Mouse (Mus musculus) embryonic stem cell, embryonic (primary cell): ENCODE measurements around the gene Ank.

ENCODE experiments used
- CTCF ChIA-PET, 4 experiments: fragments of 300-600 bp in 2 of 4; fragments of 350-600 bp in 2 of 4; sonication (Branson Sonifier 250); formaldehyde crosslinking; loops; one replicate each; lab custom pipeline; 2022; ENCODE audit warnings: inconsistent platforms in 2 of 4; lab: Charles Lee
- POLR2A ChIA-PET, 4 experiments: fragments of 300-600 bp in 2 of 4; fragments of 350-600 bp in 2 of 4; sonication (Branson Sonifier 250); formaldehyde crosslinking; loops; one replicate each; lab custom pipeline; 2022; ENCODE audit warnings: antibody characterized with exemption in 4 of 4, inconsistent platforms in 1 of 4; lab: Charles Lee

The Ank gene

DNA sequence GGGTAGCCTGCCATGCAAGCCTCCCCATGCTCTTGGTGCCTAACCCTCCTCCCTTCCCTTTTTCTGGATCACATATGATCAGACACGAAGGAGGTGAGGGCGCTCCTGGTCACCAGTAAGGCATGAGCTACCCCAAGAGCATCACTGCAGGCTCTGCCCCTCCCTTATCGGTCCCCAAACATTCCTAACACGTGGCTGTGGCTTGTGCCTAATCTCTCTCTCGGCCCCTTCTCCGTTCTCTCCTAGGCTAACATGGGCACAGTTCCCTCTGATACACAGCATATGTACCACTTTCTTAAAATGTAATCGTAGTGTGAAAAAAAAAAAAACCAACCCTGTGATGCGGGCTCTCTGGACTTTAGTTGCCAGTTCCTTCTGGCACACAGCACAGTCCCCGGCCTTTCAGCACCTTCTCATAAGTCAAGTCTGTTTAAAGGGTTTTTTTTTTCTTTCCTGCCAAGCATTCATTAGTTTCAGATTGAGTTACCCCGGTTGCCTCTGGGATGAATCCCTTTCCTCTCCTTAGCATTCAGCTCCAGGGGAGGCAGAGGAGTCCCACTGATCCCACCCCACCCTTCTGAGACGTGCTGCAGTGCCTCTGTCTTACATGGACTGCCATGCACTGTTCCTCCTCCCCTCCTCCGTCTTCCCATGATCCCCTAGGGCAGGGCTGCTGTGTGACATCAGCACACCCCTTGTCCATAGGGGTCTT lies 19.2 kb downstream of the Ank start:
- CTCF ChIA-PET = interaction anchor here in 1 of 4 experiments (0.6 kb wide), 1 partner anchor 16 kb away, joined by 4 read pairs; no protein-coding TSS in a partner anchor
- POLR2A ChIA-PET = interaction anchor here in 2 of 4 experiments (0.7 to 1.4 kb wide), 3 partner anchors 15 to 581 kb away, joined by 4 read pairs; partner anchors contain the start of gene Ank (in 1 of the 2)

DNA sequence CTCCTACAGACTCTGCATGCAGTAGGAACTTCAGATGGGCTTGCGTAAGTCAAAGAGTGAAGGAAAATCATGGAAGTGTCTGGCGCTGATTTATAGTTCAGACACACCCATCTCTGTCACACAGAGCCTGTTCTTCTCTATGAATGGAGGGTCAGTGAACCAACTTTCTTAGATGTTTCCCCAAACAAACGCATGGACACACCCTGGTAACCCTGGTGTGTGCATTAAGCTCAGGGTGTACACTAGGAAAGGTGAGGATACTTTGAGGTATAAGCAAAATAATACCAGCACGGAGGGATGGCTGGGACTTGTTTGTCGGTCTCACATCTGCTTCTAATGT lies 19.8 kb downstream of the Ank start:
- ChIA-PET CTCF (interaction anchor here in 1 of 4 experiments (0.6 kb wide), 1 partner anchor 17 kb away, joined by 4 read pairs; no protein-coding TSS in a partner anchor), POLR2A (interaction anchor here in 2 of 4 experiments (0.7 to 1.8 kb wide), 3 partner anchors 16 to 581 kb away, joined by 4 to 5 read pairs (median 4); no protein-coding TSS in a partner anchor)

DNA sequence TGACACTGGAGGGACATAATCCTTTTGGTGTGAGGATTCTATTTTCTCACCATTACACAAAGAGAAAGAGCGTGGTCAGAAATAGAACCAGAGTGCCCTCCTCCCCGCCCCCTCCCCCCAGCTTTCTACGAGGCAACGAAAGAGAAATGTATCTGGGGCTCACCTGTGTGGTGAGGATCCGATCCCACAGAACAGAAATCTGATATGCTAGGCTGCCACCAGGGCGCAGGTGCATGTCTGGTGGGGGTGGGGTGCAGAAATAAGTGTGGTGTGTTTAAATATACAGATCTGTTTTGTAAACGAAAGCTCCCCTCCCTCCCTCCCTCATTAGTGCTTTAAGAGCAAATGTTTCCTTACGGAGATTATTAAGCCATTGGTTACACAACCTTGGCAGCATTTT lies 20.6 kb downstream of the Ank start:
- ChIA-PET POLR2A (interaction anchor here in 2 of 4 experiments (1.0 to 1.8 kb wide), 3 partner anchors 17 to 24 kb away, joined by 3 to 5 read pairs (median 4); no protein-coding TSS in a partner anchor), CTCF (no interaction called here)

DNA sequence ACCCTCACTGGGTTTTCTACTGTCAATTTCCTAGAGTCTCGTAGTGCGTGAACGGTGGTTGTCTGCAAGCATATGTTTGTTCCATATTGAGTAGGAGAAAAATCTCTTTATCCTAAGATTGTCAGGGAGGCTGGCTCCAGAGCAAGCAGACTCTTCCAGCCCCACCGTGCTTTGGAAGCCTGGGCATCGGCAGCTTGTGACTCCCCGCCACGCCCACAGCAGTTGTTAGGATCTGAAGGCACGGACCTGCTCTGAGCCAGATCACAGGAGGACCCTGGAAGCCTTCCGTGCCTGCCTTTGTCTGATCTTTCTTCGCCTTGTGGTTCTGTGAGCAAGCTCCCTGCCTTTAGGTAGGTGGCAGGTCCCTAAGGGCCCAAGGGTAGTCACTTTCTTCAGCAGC lies 21.6 kb downstream of the Ank start:
- CTCF ChIA-PET = interaction anchor here in 1 of 4 experiments (1.3 kb wide), 1 partner anchor 95 kb away, joined by 3 read pairs; no protein-coding TSS in a partner anchor
- POLR2A ChIA-PET = interaction anchor here in 2 of 4 experiments (1.0 to 3.8 kb wide), 7 partner anchors 10 to 23 kb away, joined by 3 to 25 read pairs (median 4); no protein-coding TSS in a partner anchor

DNA sequence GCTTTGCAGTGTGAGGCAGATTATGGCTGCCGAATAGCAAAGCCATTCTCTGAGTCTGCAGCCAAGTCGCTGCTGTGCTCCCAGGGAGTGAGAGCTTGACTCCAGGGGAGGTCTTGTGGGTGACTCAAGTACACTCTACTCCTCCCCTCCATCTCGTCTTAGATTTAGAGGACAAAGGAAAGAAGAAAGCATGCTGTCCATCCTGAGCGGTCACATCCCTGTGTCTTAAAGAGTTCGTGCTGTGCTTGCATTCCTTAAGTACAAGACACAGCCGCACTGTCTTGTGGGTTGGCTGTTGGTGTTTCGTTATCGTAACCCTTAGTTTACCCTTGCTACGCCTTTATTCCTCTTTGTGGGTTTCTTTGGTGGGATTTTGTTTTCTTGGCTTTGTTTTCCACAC lies 24.2 kb downstream of the Ank start:
- POLR2A ChIA-PET = interaction anchor here in 3 of 4 experiments (0.9 to 3.8 kb wide), 18 partner anchors 8 to 187 kb away, joined by 3 to 25 read pairs (median 4); partner anchors contain the start of gene Ank (in 1 of the 3)
- CTCF ChIA-PET = interaction anchor here in 2 of 4 experiments (0.6 to 1.3 kb wide), 2 partner anchors 95 to 222 kb away, joined by 3 to 4 read pairs; no protein-coding TSS in a partner anchor

DNA sequence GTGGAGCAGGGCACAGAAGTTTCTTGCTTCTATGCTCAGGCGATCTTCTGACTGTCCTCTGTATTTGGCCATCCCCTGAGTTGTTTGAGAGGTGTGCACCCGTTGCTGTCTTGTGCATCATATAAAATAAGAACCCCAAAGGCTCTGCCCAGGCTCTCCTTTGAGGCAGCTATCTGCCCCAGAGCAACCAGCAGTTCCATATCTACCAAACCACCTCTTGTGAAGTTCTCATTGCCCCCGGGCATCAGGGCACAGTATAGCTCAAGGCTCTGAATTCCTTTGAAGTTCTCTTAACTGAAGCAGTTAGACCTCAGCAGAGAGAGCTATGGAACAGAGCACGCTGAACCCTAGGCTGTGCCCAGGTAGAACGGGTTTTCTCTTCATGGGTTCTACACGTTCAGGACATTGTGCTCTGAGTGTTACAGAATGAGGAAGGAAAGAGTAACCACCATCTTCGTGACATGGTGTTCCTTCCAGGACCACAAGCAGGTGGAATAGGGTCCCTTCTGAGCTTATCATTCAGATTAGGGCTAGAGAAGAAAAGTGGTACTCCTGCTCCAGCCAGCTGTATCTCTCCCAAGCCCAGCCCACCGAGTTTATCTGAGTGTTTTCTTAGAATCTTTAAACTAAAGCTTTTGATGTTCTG lies 25.1 kb downstream of the Ank start:
- CTCF ChIA-PET = no interaction called here
- POLR2A ChIA-PET = interaction anchor here in 2 of 4 experiments (0.6 to 2.7 kb wide), 8 partner anchors 9 to 159 kb away, joined by 3 to 19 read pairs (median 5); partner anchors contain the start of gene Ank (in 1 of the 2)

DNA sequence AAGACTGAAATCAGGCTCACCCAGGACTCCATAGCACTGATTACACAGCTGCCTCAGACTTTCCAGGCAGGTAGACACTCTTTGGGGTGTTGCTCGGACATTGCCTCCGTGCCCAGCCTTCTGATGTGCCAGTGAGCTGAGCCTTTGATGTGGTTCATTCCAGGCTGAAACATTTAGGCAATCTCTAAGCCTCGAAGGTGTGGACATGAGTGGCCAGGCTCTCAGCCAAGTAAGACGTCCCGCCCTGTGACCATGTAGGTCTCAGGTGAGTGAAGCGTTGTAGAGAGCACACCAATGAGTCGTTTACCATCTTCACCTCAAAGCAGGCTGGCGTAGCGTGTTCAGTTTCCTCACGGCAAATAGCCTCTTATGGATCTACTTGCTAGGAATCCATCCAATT lies 25.7 kb downstream of the Ank start:
- CTCF ChIA-PET = no interaction called here
- POLR2A ChIA-PET = interaction anchor here in 2 of 4 experiments (1.9 to 2.7 kb wide), 4 partner anchors 10 to 27 kb away, joined by 5 to 19 read pairs (median 12); partner anchors contain the start of gene Ank (in 1 of the 2)

DNA sequence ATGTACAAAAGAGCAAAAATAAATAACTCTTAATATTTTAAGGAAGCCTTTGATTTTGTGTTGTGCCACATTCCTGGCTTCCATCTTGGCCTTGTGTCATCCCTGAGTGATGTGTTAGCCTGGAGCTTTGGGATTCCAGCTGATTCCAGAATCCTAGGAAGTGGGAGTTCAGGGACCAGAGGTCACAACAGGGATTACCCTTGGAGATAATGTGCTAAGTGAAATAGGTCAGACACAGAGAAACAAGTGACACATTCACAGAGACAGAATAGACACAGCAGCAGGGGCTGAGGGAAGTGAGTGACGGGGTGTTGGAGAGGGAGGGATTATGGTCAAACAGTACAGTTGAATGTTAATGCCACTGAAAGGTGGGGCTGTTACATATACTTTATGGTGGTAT lies 26.3 kb downstream of the Ank start:
- ChIA-PET CTCF (interaction anchor here in 1 of 4 experiments (0.6 kb wide), 1 partner anchor 18 kb away, joined by 3 read pairs; no protein-coding TSS in a partner anchor), POLR2A (interaction anchor here in 2 of 4 experiments (0.7 to 0.8 kb wide), 2 partner anchors 11 to 14 kb away, joined by 3 to 5 read pairs; no protein-coding TSS in a partner anchor)

DNA sequence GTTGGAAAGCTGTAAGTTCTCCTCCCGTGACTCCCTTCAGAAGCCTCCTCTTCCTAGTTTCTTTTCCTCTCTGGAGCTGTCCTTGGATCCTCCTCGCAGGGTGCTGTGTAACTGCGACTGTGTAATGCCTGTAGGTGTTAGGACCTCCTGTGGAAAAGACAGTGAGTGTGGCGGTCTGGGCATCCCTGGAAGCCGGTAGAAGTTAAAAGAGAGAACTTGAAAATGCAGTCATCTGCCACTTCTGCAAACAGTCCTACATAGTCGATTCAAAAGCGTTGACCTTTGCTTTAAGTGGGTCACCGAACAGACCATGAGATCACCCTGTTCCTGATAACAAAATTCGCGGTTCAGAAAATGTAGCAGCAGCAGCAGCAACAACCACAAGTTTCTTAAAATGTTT lies 27.0 kb downstream of the Ank start:
- CTCF ChIA-PET = interaction anchor here in 1 of 4 experiments (0.6 kb wide), 1 partner anchor 46 kb away, joined by 3 read pairs; no protein-coding TSS in a partner anchor
- POLR2A ChIA-PET = interaction anchor here in 2 of 4 experiments (0.7 to 2.6 kb wide), 4 partner anchors 10 to 36 kb away, joined by 3 to 14 read pairs (median 4); no protein-coding TSS in a partner anchor

DNA sequence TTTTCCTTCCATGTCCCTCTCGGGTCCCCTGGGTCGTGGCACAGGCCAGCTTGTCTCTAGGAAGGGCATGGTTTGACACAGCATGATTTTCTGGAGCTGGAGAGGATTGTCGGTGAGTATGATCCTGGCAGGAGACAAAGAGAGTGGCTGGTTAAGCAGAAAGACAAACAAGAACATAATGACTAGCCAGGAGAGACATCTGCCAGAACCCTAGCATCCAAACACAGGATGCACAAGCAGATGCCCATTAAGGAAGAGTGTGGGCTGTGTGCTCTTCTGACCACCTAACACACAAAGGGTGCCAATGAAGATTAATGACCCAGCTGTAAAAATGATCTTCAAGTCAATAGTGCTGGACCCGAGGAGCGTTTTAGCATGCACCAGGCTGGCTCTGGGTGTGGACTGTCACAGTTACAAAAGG lies 29.5 kb downstream of the Ank start:
- ChIA-PET POLR2A (interaction anchor here in 1 of 4 experiments (2.2 to 2.6 kb wide), 2 partner anchors 11 to 14 kb away, joined by 5 to 14 read pairs; no protein-coding TSS in a partner anchor), CTCF (no interaction called here)

DNA sequence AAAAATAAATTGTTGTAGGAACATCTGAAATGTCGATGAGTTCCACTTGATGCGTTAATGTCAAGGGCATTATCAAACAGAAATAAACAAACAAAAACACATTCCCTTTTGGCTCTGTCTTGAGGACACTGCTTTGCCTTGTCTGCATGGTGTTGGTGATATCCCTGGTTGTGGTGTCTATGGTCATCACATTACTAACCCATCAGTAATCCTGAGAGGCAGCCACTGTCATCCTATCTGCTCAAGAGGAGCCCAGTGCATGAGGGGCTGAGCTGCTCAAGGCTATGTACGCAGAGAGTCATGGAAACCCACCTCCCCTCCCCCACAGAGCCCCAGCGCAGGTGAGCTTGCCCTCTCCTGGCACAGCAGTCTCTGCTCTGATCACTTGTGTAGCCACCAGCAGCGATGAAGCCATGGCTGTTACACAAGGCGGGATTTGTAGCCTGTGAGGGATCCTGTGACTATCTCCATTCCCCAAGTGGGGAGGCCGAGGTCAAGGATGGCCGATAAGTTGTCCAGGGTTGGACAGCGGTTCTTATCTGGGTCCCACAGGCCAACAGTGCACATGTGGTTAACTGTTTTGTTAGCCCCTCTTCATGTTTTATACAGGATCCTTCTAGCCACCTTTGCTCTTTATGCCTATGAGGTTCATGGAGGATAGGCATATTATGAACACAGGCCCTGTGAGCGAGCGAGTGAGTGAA lies 30.3 kb downstream of the Ank start:
- ChIA-PET CTCF (no interaction called here), POLR2A (interaction anchor here in 3 of 4 experiments (0.6 to 2.2 kb wide), 5 partner anchors 10 to 60 kb away, joined by 3 to 5 read pairs (median 3); no protein-coding TSS in a partner anchor)

DNA sequence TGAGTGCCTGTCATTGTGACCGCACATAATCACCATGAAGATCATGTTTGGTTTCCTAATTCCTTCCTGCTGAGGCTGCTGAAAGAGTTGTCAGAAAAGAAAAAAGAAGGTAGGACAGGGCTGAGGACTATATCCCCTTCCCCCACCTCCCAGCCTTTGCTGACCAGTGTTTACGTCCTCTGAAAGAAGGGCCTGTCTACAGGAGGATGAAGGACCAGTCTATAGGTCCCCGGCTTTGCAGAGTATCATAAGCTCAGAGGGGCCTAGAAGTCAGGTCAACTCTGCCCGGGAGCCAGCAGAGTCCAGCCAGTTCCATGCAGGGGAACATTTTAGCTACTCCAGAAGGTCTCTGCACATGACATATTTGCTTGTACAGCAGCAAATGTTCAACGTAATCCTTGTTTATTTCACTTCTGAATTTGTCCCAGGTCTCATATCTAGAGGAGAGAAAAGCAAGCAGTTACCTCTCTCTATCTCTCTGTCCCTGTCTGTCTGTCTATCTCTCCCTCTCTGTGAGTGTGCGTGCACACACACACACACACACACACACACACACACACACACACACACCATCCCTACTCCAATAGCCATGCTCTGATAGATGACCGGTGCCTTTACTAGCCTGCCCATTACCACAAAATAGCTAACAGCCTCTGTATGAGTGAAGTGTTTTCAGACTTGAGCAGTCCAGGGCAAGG lies 31.0 kb downstream of the Ank start:
- CTCF ChIA-PET = no interaction called here
- POLR2A ChIA-PET = interaction anchor here in 3 of 4 experiments (0.7 to 1.3 kb wide), 4 partner anchors 9 to 52 kb away, joined by 3 to 4 read pairs (median 4); no protein-coding TSS in a partner anchor

DNA sequence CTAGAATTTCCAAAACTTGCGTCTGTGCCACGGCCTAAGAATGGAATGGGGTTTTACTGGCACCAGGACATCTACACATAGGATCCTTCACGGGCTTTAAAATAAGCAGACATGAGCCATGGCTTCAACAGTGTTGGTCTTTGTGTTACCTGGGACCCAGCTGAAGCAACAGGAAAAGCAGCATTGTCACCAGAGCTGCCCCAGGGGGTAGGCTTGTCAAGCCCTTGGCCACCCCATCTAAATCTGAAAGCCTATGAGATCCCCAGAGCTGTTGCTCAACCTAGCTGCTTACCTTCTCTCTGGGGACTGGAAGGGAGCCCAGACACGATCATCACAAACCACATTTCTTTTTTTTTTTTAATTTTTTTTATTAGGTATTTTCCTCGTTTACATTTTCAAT lies 31.6 kb downstream of the Ank start:
- POLR2A ChIA-PET = interaction anchor here in 1 of 4 experiments (0.7 to 1.3 kb wide), 2 partner anchors 10 to 51 kb away, joined by 3 to 4 read pairs; no protein-coding TSS in a partner anchor
- CTCF ChIA-PET = no interaction called here

DNA sequence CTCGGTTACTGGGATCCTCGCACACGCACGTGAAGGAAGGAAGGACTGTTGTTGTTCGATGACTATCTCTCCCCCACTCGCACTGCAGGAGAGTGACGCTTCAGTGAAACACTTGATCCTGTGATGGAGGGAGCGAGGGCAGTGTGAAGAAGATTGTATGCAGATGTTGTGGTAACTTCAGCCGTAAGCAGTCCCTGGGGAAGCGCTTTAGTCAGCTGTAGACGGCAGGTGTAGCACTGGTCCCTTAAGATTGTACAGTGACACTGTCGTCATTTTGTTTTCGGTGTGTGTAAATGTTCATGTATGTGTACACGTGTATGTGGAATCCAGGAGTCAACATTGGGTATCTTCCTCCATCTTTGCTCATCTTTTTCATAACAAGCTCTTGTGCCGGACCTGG lies 33.9 kb downstream of the Ank start:
- ChIA-PET POLR2A (interaction anchor here in 2 of 4 experiments (1.0 to 5.1 kb wide), 3 partner anchors 10 to 94 kb away, joined by 3 to 25 read pairs (median 4); no protein-coding TSS in a partner anchor), CTCF (no interaction called here)

DNA sequence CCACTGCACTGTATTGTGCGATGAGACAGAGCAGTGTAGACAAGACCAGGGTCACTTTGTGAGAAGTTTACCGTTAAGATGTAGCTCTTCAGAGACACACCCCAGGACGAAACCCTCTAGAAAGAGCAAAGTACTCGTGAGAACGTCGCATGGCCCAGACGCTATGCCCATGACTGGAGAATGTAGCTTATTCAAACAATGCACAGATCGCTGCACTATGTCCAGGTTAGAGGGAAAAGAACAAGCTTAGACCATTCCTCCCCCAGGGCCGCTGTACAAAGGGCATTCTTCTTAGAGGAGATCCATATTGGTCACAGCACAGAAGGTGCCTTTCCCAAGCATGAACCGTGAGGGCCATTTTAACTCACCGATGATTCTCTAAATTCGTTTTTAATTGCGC lies 35.9 kb downstream of the Ank start:
- ChIA-PET POLR2A (interaction anchor here in 2 of 4 experiments (0.6 to 5.1 kb wide), 4 partner anchors 13 to 590 kb away, joined by 3 to 25 read pairs (median 4); partner anchors contain the start of gene Ank (in 1 of the 2)), CTCF (no interaction called here)

DNA sequence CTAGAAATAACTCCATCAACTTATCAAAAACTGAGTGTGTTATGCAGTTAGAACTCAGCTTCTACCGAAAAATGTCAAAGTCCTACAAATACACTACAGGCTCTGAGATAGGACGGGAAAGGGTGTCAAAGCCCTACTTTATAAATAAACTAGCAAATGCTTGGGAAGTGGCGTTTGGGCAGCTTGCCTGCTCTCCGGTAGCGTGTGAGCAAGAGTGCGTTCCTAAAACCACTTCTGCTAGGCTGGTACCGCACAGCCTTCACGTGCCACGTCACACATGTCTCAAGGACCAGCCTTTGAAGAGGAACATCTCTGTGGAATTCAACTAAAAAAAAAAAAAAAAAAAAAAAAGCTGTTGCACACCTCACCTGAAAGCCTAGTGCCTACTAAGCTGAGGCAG lies 36.7 kb downstream of the Ank start:
- CTCF ChIA-PET = interaction anchor here in 1 of 4 experiments (0.6 to 0.7 kb wide), 2 partner anchors 23 to 416 kb away, joined by 3 to 5 read pairs; no protein-coding TSS in a partner anchor
- POLR2A ChIA-PET = interaction anchor here in 3 of 4 experiments (0.6 to 5.1 kb wide), 8 partner anchors 8 to 1527 kb away, joined by 3 to 25 read pairs (median 4); partner anchors contain the start of gene Ank (in 1 of the 3)
